Mouse (Mus musculus) forebrain, postnatal 0 days (tissue): ENCODE results near the gene Ucn2. TPM values are rescaled to one million over a fixed set of nuclear protein-coding genes. Genes with fewer than 3 reads are reported as not detected.

ENCODE experiments used
- ATAC-seq: fragments of 200-750 bp; cut with Nextera tagmentation; 2 replicates; pipeline ENCODE4 v1.8.0; 2017; ENCODE audit warnings: mild to moderate bottlenecking, moderate library complexity
- DNase-seq: peaks from one replicate; pipeline ENCODE4 v3.0.0-alpha.2; 2015
- H3K27ac ChIP-seq: fragments of 300-500 bp; sonication (generic); 2 replicates; pipeline ENCODE4 v1.5.1; 2014; ENCODE audit warnings: low read depth, mild to moderate bottlenecking, antibody characterized with exemption, low read length, moderate library complexity, mixed read lengths
- H3K27me3 ChIP-seq: fragments of 300-500 bp; sonication (generic); 2 replicates; pipeline ENCODE4 v1.6.1; 2014; ENCODE audit warnings: mild to moderate bottlenecking, low read length, mixed read lengths; ENCODE audit not compliant: insufficient read depth
- H3K36me3 ChIP-seq: fragments of 300-500 bp; sonication (generic); 2 replicates; pipeline ENCODE4 v1.6.1; 2014; ENCODE audit warnings: mild to moderate bottlenecking, moderate library complexity; ENCODE audit not compliant: insufficient read depth
- H3K4me1 ChIP-seq: fragments of 300-500 bp; sonication (generic); 2 replicates; pipeline ENCODE4 v1.6.1; 2014; ENCODE audit warnings: antibody characterized with exemption; ENCODE audit not compliant: insufficient read depth
- H3K4me2 ChIP-seq: fragments of 300-500 bp; sonication (generic); 2 replicates; pipeline ENCODE4 v1.6.1; 2014; ENCODE audit warnings: low read depth, mild to moderate bottlenecking, moderate library complexity
- H3K4me3 ChIP-seq: fragments of 300-500 bp; sonication (generic); 2 replicates; pipeline ENCODE4 v1.5.1; 2014; ENCODE audit warnings: low read depth, low read length, mixed read lengths
- H3K9ac ChIP-seq: fragments of 300-500 bp; sonication (generic); 2 replicates; pipeline ENCODE4 v1.6.1; 2014; ENCODE audit warnings: mild to moderate bottlenecking
- H3K9me3 ChIP-seq: fragments of 300-500 bp; sonication (generic); 2 replicates; pipeline ENCODE4 v1.6.1; 2016; ENCODE audit warnings: low read length
- CTCF ChIP-seq: sonication (generic); IDR thresholded peaks from 2 replicates; pipeline ENCODE4 v1.5.1; 2016; ENCODE audit warnings: antibody characterized with exemption, control low read depth, low read depth
- WGBS: fragments of 180-500 bp; shearing (Covaris S2); extraction: QIAGEN DNeasy Blood & Tissue Kit; methylation state at CpG from one replicate; pipeline ENCODE4 v1.1.7; 2014; 5-methylcytosine and 5-hydroxymethylcytosine counted together
- polyA plus RNA-seq: library from polyadenylated mRNA; unstranded; fragments of >200 nt; fragmentation: Nextera tagmentation; extraction: Ambion mirVana; gene quantifications from 2 replicates; pipeline ENCODE4 v1.2.1, GENCODE M21; 2015
- total RNA-seq: library from RNA; depleted of rRNA; stranded (reverse); fragments of >200 nt; gene quantifications from 2 replicates; pipeline ENCODE4 v1.2.3, GENCODE M21; 2014; rRNA removed

The Ucn2 gene
- total RNA-seq (0.23 TPM in 1 of 2 replicates, not detected in the other), polyA plus RNA-seq (not detected in 2 replicates)

DNA sequence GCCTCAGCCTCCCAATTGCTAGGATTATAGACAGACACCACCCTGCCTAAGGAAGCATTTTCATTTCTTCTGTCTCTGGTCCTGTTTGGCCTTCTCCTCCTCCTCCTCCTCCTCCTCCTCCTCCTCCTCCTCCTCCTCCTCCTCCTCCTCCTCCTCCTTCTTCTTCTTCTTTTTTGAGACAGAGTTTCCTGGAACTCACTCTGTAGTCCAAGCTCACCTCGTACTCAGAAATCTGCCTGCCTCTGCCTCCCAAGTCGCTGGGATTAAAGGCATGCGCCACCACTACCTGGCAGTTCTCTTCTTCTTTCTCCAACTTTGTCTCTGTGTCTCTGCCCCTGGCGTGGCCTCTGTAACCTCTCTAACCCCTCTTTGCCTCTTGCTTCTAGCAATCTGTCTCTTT is at the start of gene Ucn2:
TSS of gene Ucn2 (plus strand) at position 301 of the 400 bp plus-strand sequence.
- no peak for TF ChIP-seq CTCF
- Histone ChIP-seq H3K27me3 (no peaks in the 10 kb centered on the region), H3K4me1 (no peaks in the 10 kb centered on the region), H3K9ac (no peak within 1 kb of the TSS), H3K9me3 (no peaks in the 10 kb centered on the region), H3K27ac (no peak within 1 kb of the TSS), H3K4me3 (no peak within 1 kb of the TSS), H3K4me2 (no peak within 1 kb of the TSS), H3K36me3 (no peaks in the 10 kb centered on the region)
- no peak for DNase-seq
- WGBS = 81% methylated on average over 4 of the region's 4 CpGs
- ATAC-seq = no peak

GRCm38 (mm10) chr9:108936418-108937364 is 49.1 kb upstream of the Ucn2 start, which contains the start of gene Uqcrc1:
Uqcrc1 (plus strand) TSS chr9:108936633.
- Histone ChIP-seq H3K4me1 (0 out of 2 replicates have a peak, but pooled peaks cover 5% of the 10 kb centered on the region), H3K9ac (peak within 1 kb of the TSS; percentile 82), H3K27me3 (no peaks in the 10 kb centered on the region), H3K4me3 (peak within 1 kb of the TSS; percentile 83), H3K4me2 (peak within 1 kb of the TSS; percentile 85), H3K36me3 (peaks cover 23% of the 10 kb centered on the region; the same call in 1 of the 2 replicates), H3K9me3 (no peaks in the 10 kb centered on the region), H3K27ac (peak within 1 kb of the TSS; percentile 75)
- 1% methylated on average over 58 of the region's 58 CpGs for WGBS
- TF ChIP-seq CTCF = peak; percentile 94
- ATAC-seq (peak; percentile 93), DNase-seq (peak; percentile 99)

GRCm38 (mm10) chr9:108945111-108945510 is 40.7 kb upstream of the Ucn2 start:
- Histone ChIP-seq H3K9me3 (no peaks in the 10 kb centered on the region), H3K36me3 (peaks cover 81% of the 10 kb centered on the region), H3K27ac (no peak overlapping the region), H3K27me3 (no peaks in the 10 kb centered on the region), H3K9ac (no peak overlapping the region), H3K4me1 (no peaks in the 10 kb centered on the region), H3K4me2 (no peak overlapping the region), H3K4me3 (no peak overlapping the region)
- ATAC-seq (0 out of 2 replicates have a peak, but pooled peaks have one; percentile 20), DNase-seq (no peak)
- WGBS = 83% methylated on average over 9 of the region's 9 CpGs
- TF ChIP-seq CTCF = no peak

DNA sequence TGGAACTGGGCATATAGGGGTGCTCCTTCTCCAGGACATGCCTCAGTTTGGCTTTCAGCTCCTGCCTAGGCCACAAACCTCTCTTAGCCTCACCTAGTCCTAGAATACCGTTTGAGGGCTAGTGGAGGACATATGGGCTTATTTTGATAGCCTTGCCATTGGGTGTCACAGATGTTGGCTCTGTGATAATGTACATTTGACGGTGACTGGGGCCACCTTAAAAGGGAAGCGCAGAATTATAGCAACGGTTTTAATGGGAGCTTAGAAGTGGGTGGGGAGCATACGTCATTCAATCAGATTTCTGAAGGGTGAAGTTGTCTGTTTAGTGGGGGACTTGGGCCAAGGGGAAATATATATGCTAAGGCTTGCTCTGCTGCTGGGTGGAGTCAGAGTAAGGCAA is 40.2 kb upstream of the Ucn2 start:
- Histone ChIP-seq H3K9me3 (no peaks in the 10 kb centered on the region), H3K4me2 (no peak overlapping the region), H3K9ac (no peak overlapping the region), H3K4me1 (no peaks in the 10 kb centered on the region), H3K4me3 (no peak overlapping the region), H3K36me3 (peaks cover 86% of the 10 kb centered on the region), H3K27me3 (no peaks in the 10 kb centered on the region), H3K27ac (no peak overlapping the region)
- no peak for DNase-seq
- no peak for ATAC-seq
- 90% methylated on average over 5 of the region's 5 CpGs for WGBS
- TF ChIP-seq CTCF = no peak

GRCm38 (mm10) chr9:108949231-108949966 is 36.4 kb upstream of the Ucn2 start:
- WGBS = 92% methylated on average over 13 of the region's 13 CpGs
- H3K4me2 ChIP-seq = no peak overlapping the region
- no peak for TF ChIP-seq CTCF
- peaks cover 60% of the 10 kb centered on the region for H3K36me3 ChIP-seq
- peak overlapping the region; percentile 21; the same call in 1 of the 2 replicates for H3K27ac ChIP-seq
- DNase-seq = no peak
- no peaks in the 10 kb centered on the region for H3K4me1 ChIP-seq
- no peak overlapping the region for H3K4me3 ChIP-seq
- H3K9ac ChIP-seq = no peak overlapping the region
- no peaks in the 10 kb centered on the region for H3K9me3 ChIP-seq
- ATAC-seq = peak; percentile 34; the same call in 1 of the 2 replicates
- no peaks in the 10 kb centered on the region for H3K27me3 ChIP-seq

GRCm38 (mm10) chr9:108949967-108950728 is 35.7 kb upstream of the Ucn2 start:
- no peak overlapping the region for H3K9ac ChIP-seq
- ATAC-seq (0 out of 2 replicates have a peak, but pooled peaks have one; percentile 5), DNase-seq (no peak)
- no peak for TF ChIP-seq CTCF
- no peaks in the 10 kb centered on the region for H3K4me1 ChIP-seq
- no peak overlapping the region for H3K27ac ChIP-seq
- peaks cover 52% of the 10 kb centered on the region for H3K36me3 ChIP-seq
- H3K4me3 ChIP-seq = no peak overlapping the region
- no peak overlapping the region for H3K4me2 ChIP-seq
- H3K27me3 ChIP-seq = no peaks in the 10 kb centered on the region
- no peaks in the 10 kb centered on the region for H3K9me3 ChIP-seq
- WGBS = 90% methylated on average over 9 of the region's 9 CpGs
